Mouse (Mus musculus): Measurements from ENCODE around the gene Gtpbp2. TPM values are rescaled to one million over a fixed set of nuclear protein-coding genes. Genes with fewer than 3 reads are reported as not detected.

Gtpbp2 gene
- 10 to 100 TPM; 67.5 to 70.6 TPM for total RNA-seq (2021)

- peak; percentile 96 for DNase-seq (ENCODE audit: low spot score)
Observed at GRCm38 (mm10) chr17:46160686-46161085, at the start of gene Gtpbp2. Gene Gtpbp2, plus strand, starts transcription at chr17:46161032.

GRCm38 (mm10) chr17:46115489-46115888 is 45.3 kb upstream of the Gtpbp2 start:
- DNase-seq (ENCODE audit: low spot score), result no peak
- intact Hi-C loops (cut with DNase I), result no loop called here

More at GRCm38 (mm10) chr17:46160686-46161085, at the start of gene Gtpbp2:
- intact Hi-C loops (cut with DNase I), result no loop called here

- intact Hi-C loops (cut with DNase I), result no loop called here
- DNase-seq (ENCODE audit: low spot score), result no peak
Observed at GRCm38 (mm10) chr17:46116138-46116537, 44.7 kb upstream of the Gtpbp2 start.

- intact Hi-C loops (cut with DNase I), result no loop called here
Observed at GRCm38 (mm10) chr17:46116881-46117280, 44.0 kb upstream of the Gtpbp2 start.

GRCm38 (mm10) chr17:46117623-46118422 is 43.0 kb upstream of the Gtpbp2 start:
- intact Hi-C loops (cut with DNase I), result no loop called here
- no peak for DNase-seq (ENCODE audit: low spot score)

More at GRCm38 (mm10) chr17:46116881-46117280, 44.0 kb upstream of the Gtpbp2 start:
- DNase-seq (ENCODE audit: low spot score), result no peak

- intact Hi-C loops (cut with DNase I), result no loop called here
- DNase-seq (ENCODE audit: low spot score), result no peak
Observed at GRCm38 (mm10) chr17:46118423-46118850, 42.4 kb upstream of the Gtpbp2 start.

GRCm38 (mm10) chr17:46119641-46120040 is 41.2 kb upstream of the Gtpbp2 start:
- DNase-seq (ENCODE audit: low spot score), result no peak
- intact Hi-C loops (cut with DNase I), result no loop called here

- no peak for DNase-seq (ENCODE audit: low spot score)
- intact Hi-C loops (cut with DNase I), result no loop called here
Observed at GRCm38 (mm10) chr17:46122791-46123190, 38.0 kb upstream of the Gtpbp2 start.

GRCm38 (mm10) chr17:46123285-46123684 is 37.5 kb upstream of the Gtpbp2 start:
- intact Hi-C loops (cut with DNase I), result no loop called here
- DNase-seq (ENCODE audit: low spot score), result no peak

- DNase-seq (ENCODE audit: low spot score), result no peak
- intact Hi-C loops (cut with DNase I), result no loop called here
Observed at GRCm38 (mm10) chr17:46123953-46124700, 36.7 kb upstream of the Gtpbp2 start.

GRCm38 (mm10) chr17:46126608-46127007 is 34.2 kb upstream of the Gtpbp2 start:
- DNase-seq (ENCODE audit: low spot score), result no peak
- intact Hi-C loops (cut with DNase I), result no loop called here

GRCm38 (mm10) chr17:46127814-46128493 is 32.9 kb upstream of the Gtpbp2 start:
- intact Hi-C loops (cut with DNase I), result no loop called here
- DNase-seq (ENCODE audit: low spot score), result no peak

GRCm38 (mm10) chr17:46129741-46130498 is 30.9 kb upstream of the Gtpbp2 start:
- intact Hi-C loops (cut with DNase I), result loop anchor here (5.0 kb wide), 1 partner anchor 283 kb away; no protein-coding TSS in a partner anchor

GRCm38 (mm10) chr17:46132058-46132718 is 28.6 kb upstream of the Gtpbp2 start:
- DNase-seq (ENCODE audit: low spot score), result peak; percentile 44
- intact Hi-C loops (cut with DNase I), result loop anchor here (1.0 to 5.0 kb wide), 2 partner anchors 285 to 401 kb away; no protein-coding TSS in a partner anchor

More at GRCm38 (mm10) chr17:46129741-46130498, 30.9 kb upstream of the Gtpbp2 start:
- peak; percentile 74 for DNase-seq (ENCODE audit: low spot score)

- DNase-seq (ENCODE audit: low spot score), result no peak
- intact Hi-C loops (cut with DNase I), result loop anchor here (1.0 to 5.0 kb wide), 2 partner anchors 286 to 402 kb away; no protein-coding TSS in a partner anchor
Observed at GRCm38 (mm10) chr17:46132862-46133261, 28.0 kb upstream of the Gtpbp2 start.

- DNase-seq (ENCODE audit: low spot score), result no peak
- intact Hi-C loops (cut with DNase I), result no loop called here
Observed at GRCm38 (mm10) chr17:46138563-46139236, 22.1 kb upstream of the Gtpbp2 start.

GRCm38 (mm10) chr17:46139872-46140271 is 21.0 kb upstream of the Gtpbp2 start:
- no peak for DNase-seq (ENCODE audit: low spot score)
- intact Hi-C loops (cut with DNase I), result no loop called here

All from heart, postnatal 25 days (tissue).